Mouse (Mus musculus) ES-E14 (cell line): ENCODE measurements around the gene Os9.

ENCODE experiments used
- CHD2 ChIP-seq: IDR thresholded peaks from 2 replicates; pipeline ENCODE4 v1.6.1; 2014; ENCODE audit warnings: mild to moderate bottlenecking, low read depth, low read length, inconsistent platforms
- ZC3H11A ChIP-seq: IDR thresholded peaks from 2 replicates; pipeline ENCODE4 v1.6.1; 2012; ENCODE audit warnings: low read depth, mild to moderate bottlenecking, inconsistent platforms, low read length, borderline replicate concordance
- ZNF384 ChIP-seq: IDR thresholded peaks from 2 replicates; pipeline ENCODE4 v1.6.1; 2012; ENCODE audit warnings: low read depth, low read length, inconsistent platforms

- TF ChIP-seq ZC3H11A (no peak), CHD2 (no peak), ZNF384 (no peak)
Measured at GRCm38 (mm10) chr10:127111001-127111887, 9.7 kb downstream of the Os9 start.
